Mouse (Mus musculus): Measurements from ENCODE around the gene Ccl6.

Gene Ccl6

GRCm38 (mm10) chr11:83592853-83593252 is at the start of gene Ccl6:
TSS of gene Ccl6 (minus strand) at chr11:83593087.
- DNase-seq (ENCODE audit: low spot score in 2 of 2): no peak

- no peak for DNase-seq (ENCODE audit: low spot score in 2 of 2)
These were observed 48.3 kb upstream of the Ccl6 start for GRCm38 (mm10) chr11:83641216-83641615.

GRCm38 (mm10) chr11:83640141-83640540 is 47.3 kb upstream of the Ccl6 start:
- no peak for DNase-seq (ENCODE audit: low spot score in 2 of 2)

- no peak for DNase-seq (ENCODE audit: low spot score in 2 of 2)
These were observed 46.6 kb upstream of the Ccl6 start for GRCm38 (mm10) chr11:83639533-83639932.

GRCm38 (mm10) chr11:83638934-83639333 is 46.0 kb upstream of the Ccl6 start:
- no peak for DNase-seq (ENCODE audit: low spot score in 2 of 2)

- DNase-seq (ENCODE audit: low spot score in 2 of 2): no peak
These were observed 43.9 kb upstream of the Ccl6 start for GRCm38 (mm10) chr11:83636742-83637235.

GRCm38 (mm10) chr11:83634898-83635297 is 42.0 kb upstream of the Ccl6 start:
- DNase-seq (ENCODE audit: low spot score in 2 of 2): no peak

- DNase-seq (ENCODE audit: low spot score in 2 of 2): no peak
These were observed 41.5 kb upstream of the Ccl6 start for GRCm38 (mm10) chr11:83634425-83634824.

- no peak for DNase-seq (ENCODE audit: low spot score in 2 of 2)
These were observed 39.9 kb upstream of the Ccl6 start for GRCm38 (mm10) chr11:83632744-83633143.

GRCm38 (mm10) chr11:83631065-83631464 is 38.2 kb upstream of the Ccl6 start:
- no peak for DNase-seq (ENCODE audit: low spot score in 2 of 2)

- no peak for DNase-seq (ENCODE audit: low spot score in 2 of 2)
These were observed 37.7 kb upstream of the Ccl6 start for GRCm38 (mm10) chr11:83630630-83631029.

- DNase-seq (ENCODE audit: low spot score in 2 of 2): no peak
These were observed 35.9 kb upstream of the Ccl6 start for GRCm38 (mm10) chr11:83628808-83629207.

GRCm38 (mm10) chr11:83623586-83623985 is 30.7 kb upstream of the Ccl6 start:
- no peak for DNase-seq (ENCODE audit: low spot score in 2 of 2)

GRCm38 (mm10) chr11:83619037-83619436 is 26.1 kb upstream of the Ccl6 start:
- DNase-seq (ENCODE audit: low spot score in 2 of 2): no peak

- DNase-seq (ENCODE audit: low spot score in 2 of 2): no peak
These were observed 25.4 kb upstream of the Ccl6 start for GRCm38 (mm10) chr11:83618238-83618637.

- DNase-seq (ENCODE audit: low spot score in 2 of 2): no peak
These were observed 23.7 kb upstream of the Ccl6 start for GRCm38 (mm10) chr11:83616586-83616985.

GRCm38 (mm10) chr11:83610900-83611299 is 18.0 kb upstream of the Ccl6 start:
- no peak for DNase-seq (ENCODE audit: low spot score in 2 of 2)

- DNase-seq (ENCODE audit: low spot score in 2 of 2): no peak
These were observed 13.5 kb upstream of the Ccl6 start for GRCm38 (mm10) chr11:83606396-83606795.

GRCm38 (mm10) chr11:83605535-83605934 is 12.6 kb upstream of the Ccl6 start:
- DNase-seq (ENCODE audit: low spot score in 2 of 2): no peak

GRCm38 (mm10) chr11:83604698-83605097 is 11.8 kb upstream of the Ccl6 start:
- no peak for DNase-seq (ENCODE audit: low spot score in 2 of 2)

GRCm38 (mm10) chr11:83603399-83603798 is 10.5 kb upstream of the Ccl6 start:
- no peak for DNase-seq (ENCODE audit: low spot score in 2 of 2)

GRCm38 (mm10) chr11:83600576-83600975 is 7.7 kb upstream of the Ccl6 start:
- DNase-seq (ENCODE audit: low spot score in 2 of 2): no peak

GRCm38 (mm10) chr11:83598991-83599390 is 6.1 kb upstream of the Ccl6 start:
- no peak for DNase-seq (ENCODE audit: low spot score in 2 of 2)

GRCm38 (mm10) chr11:83598207-83598837 is 5.4 kb upstream of the Ccl6 start:
- no peak for DNase-seq (ENCODE audit: low spot score in 2 of 2)
